Mouse (Mus musculus) ES-E14 (cell line): ENCODE data around the gene Nsg1. TPM values are rescaled to one million over a fixed set of nuclear protein-coding genes. Genes with fewer than 3 reads are reported as not detected.

ENCODE experiments used
- DNase-seq: peaks from one replicate; pipeline ENCODE4 v3.0.0-alpha.2; 2013; ENCODE audit warnings: low read depth, low spot score
- H3K27ac ChIP-seq: 2 replicates; pipeline ENCODE4 v1.5.1; 2012; ENCODE audit warnings: low read depth, mild to moderate bottlenecking, low read length, moderate library complexity, mixed read lengths; ENCODE audit not compliant: poor library complexity, insufficient read depth, severe bottlenecking
- H3K36me3 ChIP-seq: 2 replicates; pipeline ENCODE4 v1.6.1; 2012; ENCODE audit warnings: mild to moderate bottlenecking, low read length, moderate library complexity, mixed read lengths; ENCODE audit not compliant: control insufficient read depth, poor library complexity, insufficient read depth, severe bottlenecking
- H3K4me1 ChIP-seq, 2 experiments: fragments of 150-350 bp in 1 of 2; sonication (generic) in 1 of 2; 2 replicates each; pipeline ENCODE4 v1.6.1; 2012; ENCODE audit warnings: low read length in 2 of 2, mild to moderate bottlenecking in 1 of 2, mixed read lengths in 1 of 2; ENCODE audit not compliant: control insufficient read depth in 2 of 2, insufficient read depth in 2 of 2, poor library complexity in 1 of 2
- H3K4me3 ChIP-seq, 2 experiments: fragments of 150-350 bp in 1 of 2; sonication (generic) in 1 of 2; 2 replicates each; pipeline ENCODE4 v1.5.1; 2012; ENCODE audit warnings: low read length in 2 of 2, low read depth in 1 of 2, mild to moderate bottlenecking in 1 of 2, mixed read lengths in 1 of 2; ENCODE audit not compliant: insufficient read depth in 1 of 2, poor library complexity in 1 of 2, severe bottlenecking in 1 of 2
- H3K9ac ChIP-seq: 2 replicates; pipeline ENCODE4 v1.6.1; 2012; ENCODE audit warnings: low read depth, mild to moderate bottlenecking, low read length, mixed read lengths; ENCODE audit not compliant: poor library complexity, insufficient read depth, severe bottlenecking
- H3K9me3 ChIP-seq: fragments of 150-350 bp; sonication (generic); 2 replicates; pipeline ENCODE4 v1.6.1; 2012; ENCODE audit warnings: low read depth, mild to moderate bottlenecking, low read length; ENCODE audit not compliant: control insufficient read depth, insufficient read depth
- CHD2 ChIP-seq: IDR thresholded peaks from 2 replicates; pipeline ENCODE4 v1.6.1; 2014; ENCODE audit warnings: mild to moderate bottlenecking, low read depth, low read length, inconsistent platforms
- HCFC1 ChIP-seq: IDR thresholded peaks from 2 replicates; pipeline ENCODE4 v1.6.1; 2012; ENCODE audit warnings: low read length, inconsistent platforms, borderline replicate concordance; ENCODE audit not compliant: insufficient read depth
- MAFK ChIP-seq: IDR thresholded peaks from 2 replicates; pipeline ENCODE4 v1.6.1; 2014; ENCODE audit warnings: mild to moderate bottlenecking, low read depth, low read length, inconsistent platforms; ENCODE audit not compliant: insufficient read depth
- ZC3H11A ChIP-seq: IDR thresholded peaks from 2 replicates; pipeline ENCODE4 v1.6.1; 2012; ENCODE audit warnings: low read depth, mild to moderate bottlenecking, inconsistent platforms, low read length, borderline replicate concordance
- ZNF384 ChIP-seq: IDR thresholded peaks from 2 replicates; pipeline ENCODE4 v1.6.1; 2012; ENCODE audit warnings: low read depth, low read length, inconsistent platforms
- in situ Hi-C, 2 experiments: fragments of 600-800 bp; cut with MboI; formaldehyde crosslinking; loops; one replicate each; pipeline ENCODE4 v1.15.1; 2025; ENCODE audit warnings: low sequenced_read_pairs in 2 of 2, inconsistent platforms in 1 of 2; ENCODE audit not compliant: unreplicated experiment in 2 of 2
- total RNA-seq: library from RNA; depleted of rRNA; stranded (reverse); fragments of 300-350 nt; gene quantifications from 2 replicates; pipeline ENCODE4 v1.2.3, GENCODE M21; 2012

Nsg1 gene
- total RNA-seq, 1 experiment: 5.0 TPM

GRCm38 (mm10) chr5:38152201-38153108 is 7.3 kb downstream of the Nsg1 start:
- Histone ChIP-seq H3K36me3 (no peaks in the 10 kb centered on the region), H3K27ac (no peak overlapping the region; the same call in 1 of the 2 replicates), H3K9ac (no peak overlapping the region), H3K9me3 (no peaks in the 10 kb centered on the region), H3K4me1 (no peaks in the 10 kb centered on the region), H3K4me3 (no peak overlapping the region)
- TF ChIP-seq ZC3H11A (no peak), ZNF384 (no peak), HCFC1 (no peak), CHD2 (no peak), MAFK (no peak)
- no peak for DNase-seq
- in situ Hi-C loops: no loop called here

- TF ChIP-seq ZNF384 (no peak), HCFC1 (no peak), MAFK (no peak), ZC3H11A (no peak), CHD2 (no peak)
- in situ Hi-C loops: no loop called here
- no peaks in the 10 kb centered on the region for H3K9me3 ChIP-seq
- no peak overlapping the region for H3K4me3 ChIP-seq
- no peak overlapping the region for H3K27ac ChIP-seq
- no peaks in the 10 kb centered on the region for H3K4me1 ChIP-seq
- no peak overlapping the region for H3K9ac ChIP-seq
- no peaks in the 10 kb centered on the region for H3K36me3 ChIP-seq
- no peak for DNase-seq
These were observed 8.4 kb downstream of the Nsg1 start for GRCm38 (mm10) chr5:38151264-38151663.

GRCm38 (mm10) chr5:38146524-38146923 is 13.2 kb downstream of the Nsg1 start:
- H3K4me1 ChIP-seq: no peaks in the 10 kb centered on the region
- no peaks in the 10 kb centered on the region for H3K36me3 ChIP-seq
- no peaks in the 10 kb centered on the region for H3K9me3 ChIP-seq
- TF ChIP-seq ZC3H11A (no peak), CHD2 (no peak), ZNF384 (no peak), MAFK (no peak), HCFC1 (no peak)
- H3K9ac ChIP-seq: no peak overlapping the region
- DNase-seq: no peak
- no peak overlapping the region for H3K4me3 ChIP-seq
- H3K27ac ChIP-seq: no peak overlapping the region
- in situ Hi-C loops: no loop called here

GRCm38 (mm10) chr5:38140893-38141292 is 18.8 kb downstream of the Nsg1 start:
- in situ Hi-C loops: no loop called here
- no peak overlapping the region for H3K4me3 ChIP-seq
- no peaks in the 10 kb centered on the region for H3K4me1 ChIP-seq
- no peak overlapping the region for H3K9ac ChIP-seq
- H3K36me3 ChIP-seq: no peaks in the 10 kb centered on the region
- no peaks in the 10 kb centered on the region for H3K9me3 ChIP-seq
- H3K27ac ChIP-seq: no peak overlapping the region
- DNase-seq: no peak
- TF ChIP-seq ZNF384 (no peak), MAFK (no peak), CHD2 (no peak), HCFC1 (no peak), ZC3H11A (no peak)
